Mouse (Mus musculus) limb, embryonic 13.5 days (tissue): ENCODE measurements around the gene Lix1. TPM values are rescaled to one million over a fixed set of nuclear protein-coding genes. Genes with fewer than 3 reads are reported as not detected.

Experiments
- ATAC-seq: fragments of 200-750 bp; cut with Nextera tagmentation; 2 replicates; pipeline ENCODE4 v1.8.0; 2017; ENCODE audit warnings: low read depth, moderate number of reproducible peaks, moderate TSS enrichment; ENCODE audit not compliant: low FRiP score
- H3K27ac ChIP-seq: fragments of 300-500 bp; sonication (generic); 2 replicates; pipeline ENCODE4 v1.5.1; 2015; ENCODE audit warnings: inconsistent platforms, mild to moderate bottlenecking, moderate library complexity
- H3K27me3 ChIP-seq: fragments of 300-500 bp; sonication (generic); 2 replicates; pipeline ENCODE4 v1.6.1; 2015; ENCODE audit warnings: mild to moderate bottlenecking, inconsistent platforms
- H3K36me3 ChIP-seq: fragments of 300-500 bp; sonication (generic); 2 replicates; pipeline ENCODE4 v1.6.1; 2015; ENCODE audit warnings: inconsistent platforms, mild to moderate bottlenecking, moderate library complexity
- H3K4me1 ChIP-seq: fragments of 300-500 bp; sonication (generic); 2 replicates; pipeline ENCODE4 v1.6.1; 2015; ENCODE audit warnings: inconsistent platforms
- H3K4me2 ChIP-seq: fragments of 300-500 bp; sonication (generic); replicated peaks from 2 replicates; pipeline ENCODE4 v1.6.1; 2015; ENCODE audit warnings: inconsistent platforms, mild to moderate bottlenecking, moderate library complexity
- H3K4me3 ChIP-seq: fragments of 300-500 bp; sonication (generic); 2 replicates; pipeline ENCODE4 v1.5.1; 2015; ENCODE audit warnings: moderate library complexity, mild to moderate bottlenecking, inconsistent platforms
- H3K9ac ChIP-seq: fragments of 300-500 bp; sonication (generic); 2 replicates; pipeline ENCODE4 v1.6.1; 2015; ENCODE audit warnings: mild to moderate bottlenecking, inconsistent platforms
- H3K9me3 ChIP-seq: fragments of 300-500 bp; sonication (generic); 2 replicates; pipeline ENCODE4 v1.6.1; 2016; ENCODE audit warnings: inconsistent platforms
- WGBS: fragments of 180-500 bp; shearing (Covaris S2); methylation state at CpG from one replicate; pipeline ENCODE4 v1.1.7; 2015; 5-methylcytosine and 5-hydroxymethylcytosine counted together
- polyA plus RNA-seq: library from polyadenylated mRNA; unstranded; fragments of >200 nt; fragmentation: Nextera tagmentation; extraction: Ambion mirVana; gene quantifications from 2 replicates; pipeline ENCODE4 v1.2.1, GENCODE M21; 2015

Lix1 gene
- 17.2 and 17.9 TPM in 2 replicates for polyA plus RNA-seq

GRCm38 (mm10) chr17:17402222-17403004 is at the start of gene Lix1:
TSS of gene Lix1 (plus strand) at chr17:17402672.
- H3K9me3 ChIP-seq: no peaks in the 10 kb centered on the region
- no peaks in the 10 kb centered on the region for H3K27me3 ChIP-seq
- H3K4me3 ChIP-seq: peak within 1 kb of the TSS; percentile 32
- peak within 1 kb of the TSS; percentile 33; the same call in 1 of the 2 replicates for H3K27ac ChIP-seq
- no peak within 1 kb of the TSS for H3K9ac ChIP-seq
- 27% methylated on average over 6 of the region's 6 CpGs for WGBS
- peak; percentile 88 for ATAC-seq
- peaks cover 35% of the 10 kb centered on the region for H3K4me1 ChIP-seq
- H3K4me2 ChIP-seq: peak within 1 kb of the TSS; percentile 56
- H3K36me3 ChIP-seq: no peaks in the 10 kb centered on the region

- no peaks in the 10 kb centered on the region for H3K9me3 ChIP-seq
- no peaks in the 10 kb centered on the region for H3K27me3 ChIP-seq
- H3K4me2 ChIP-seq: peak overlapping the region; percentile 79
- H3K9ac ChIP-seq: peak overlapping the region; percentile 86
- peaks cover 12% of the 10 kb centered on the region for H3K36me3 ChIP-seq
- H3K4me1 ChIP-seq: peaks cover 11% of the 10 kb centered on the region
- WGBS: 8% methylated on average over 6 of the region's 6 CpGs
- ATAC-seq: 0 out of 2 replicates have a peak, but pooled peaks have one; percentile 2
- peak overlapping the region; percentile 75 for H3K4me3 ChIP-seq
- peak overlapping the region; percentile 91 for H3K27ac ChIP-seq
Measured at GRCm38 (mm10) chr17:17373550-17373917, 28.9 kb upstream of the Lix1 start.

- Histone ChIP-seq H3K4me1 (peaks cover 11% of the 10 kb centered on the region), H3K4me3 (peak within 1 kb of the TSS; percentile 75), H3K27me3 (no peaks in the 10 kb centered on the region), H3K27ac (peak within 1 kb of the TSS; percentile 91), H3K4me2 (peak within 1 kb of the TSS; percentile 79), H3K9ac (peak within 1 kb of the TSS; percentile 86), H3K9me3 (no peaks in the 10 kb centered on the region), H3K36me3 (peaks cover 16% of the 10 kb centered on the region)
- under 1% methylated on average over 48 of the region's 48 CpGs for WGBS
- peak; percentile 98 for ATAC-seq
Measured at GRCm38 (mm10) chr17:17373918-17374910, 28.3 kb upstream of the Lix1 start, which contains the start of gene Riok2. TSS of gene Riok2 (plus strand) at chr17:17374309.

- Histone ChIP-seq H3K4me3 (peak overlapping the region; percentile 75), H3K36me3 (peaks cover 19% of the 10 kb centered on the region), H3K9ac (no peak overlapping the region; the same call in 1 of the 2 replicates), H3K27me3 (no peaks in the 10 kb centered on the region), H3K4me1 (peaks cover 11% of the 10 kb centered on the region), H3K9me3 (no peaks in the 10 kb centered on the region), H3K4me2 (peak overlapping the region; percentile 79), H3K27ac (no peak overlapping the region)
- ATAC-seq: no peak
- 88% methylated on average over 3 of the region's 3 CpGs for WGBS
Measured at GRCm38 (mm10) chr17:17375581-17375980, 26.9 kb upstream of the Lix1 start.

GRCm38 (mm10) chr17:17383703-17384102 is 18.8 kb upstream of the Lix1 start:
- no peak overlapping the region for H3K4me3 ChIP-seq
- no peaks in the 10 kb centered on the region for H3K27me3 ChIP-seq
- no peak overlapping the region for H3K27ac ChIP-seq
- 94% methylated on average over 4 of the region's 4 CpGs for WGBS
- no peak overlapping the region for H3K4me2 ChIP-seq
- H3K9me3 ChIP-seq: no peaks in the 10 kb centered on the region
- no peak for ATAC-seq
- H3K4me1 ChIP-seq: no peaks in the 10 kb centered on the region
- peaks cover 62% of the 10 kb centered on the region for H3K36me3 ChIP-seq
- H3K9ac ChIP-seq: no peak overlapping the region

GRCm38 (mm10) chr17:17384502-17384901 is 18.0 kb upstream of the Lix1 start:
- H3K4me1 ChIP-seq: no peaks in the 10 kb centered on the region
- H3K9me3 ChIP-seq: no peaks in the 10 kb centered on the region
- no peak overlapping the region for H3K27ac ChIP-seq
- WGBS: 95% methylated on average over 3 of the region's 3 CpGs
- H3K4me3 ChIP-seq: no peak overlapping the region
- H3K9ac ChIP-seq: no peak overlapping the region
- H3K4me2 ChIP-seq: no peak overlapping the region
- no peaks in the 10 kb centered on the region for H3K27me3 ChIP-seq
- peaks cover 66% of the 10 kb centered on the region for H3K36me3 ChIP-seq
- no peak for ATAC-seq

- WGBS: 83% methylated on average over 2 of the region's 2 CpGs
- Histone ChIP-seq H3K27ac (no peak overlapping the region), H3K4me2 (no peak overlapping the region), H3K9me3 (no peaks in the 10 kb centered on the region), H3K27me3 (no peaks in the 10 kb centered on the region), H3K9ac (no peak overlapping the region), H3K4me1 (no peaks in the 10 kb centered on the region), H3K36me3 (peaks cover 68% of the 10 kb centered on the region), H3K4me3 (no peak overlapping the region)
- ATAC-seq: no peak
Measured at GRCm38 (mm10) chr17:17386117-17386516, 16.4 kb upstream of the Lix1 start.

GRCm38 (mm10) chr17:17391823-17392222 is 10.6 kb upstream of the Lix1 start:
- Histone ChIP-seq H3K27ac (no peak overlapping the region), H3K9me3 (no peaks in the 10 kb centered on the region), H3K4me2 (no peak overlapping the region), H3K4me1 (no peaks in the 10 kb centered on the region), H3K9ac (no peak overlapping the region), H3K36me3 (peaks cover 48% of the 10 kb centered on the region), H3K4me3 (no peak overlapping the region), H3K27me3 (no peaks in the 10 kb centered on the region)
- 88% methylated on average over 4 of the region's 4 CpGs for WGBS
- ATAC-seq: no peak

- no peak overlapping the region for H3K4me3 ChIP-seq
- ATAC-seq: peak; percentile 67
- WGBS: 51% methylated on average over 7 of the region's 7 CpGs
- peaks cover 41% of the 10 kb centered on the region for H3K36me3 ChIP-seq
- no peaks in the 10 kb centered on the region for H3K4me1 ChIP-seq
- no peak overlapping the region for H3K4me2 ChIP-seq
- H3K9ac ChIP-seq: no peak overlapping the region
- H3K27ac ChIP-seq: no peak overlapping the region
- no peaks in the 10 kb centered on the region for H3K9me3 ChIP-seq
- H3K27me3 ChIP-seq: no peaks in the 10 kb centered on the region
Measured at GRCm38 (mm10) chr17:17392863-17393262, 9.6 kb upstream of the Lix1 start.

- Histone ChIP-seq H3K27me3 (no peaks in the 10 kb centered on the region), H3K4me1 (no peaks in the 10 kb centered on the region), H3K27ac (no peak overlapping the region), H3K4me2 (no peak overlapping the region), H3K4me3 (no peak overlapping the region), H3K9ac (no peak overlapping the region), H3K9me3 (no peaks in the 10 kb centered on the region), H3K36me3 (peaks cover 40% of the 10 kb centered on the region)
- WGBS: 89% methylated on average over 6 of the region's 6 CpGs
- ATAC-seq: no peak
Measured at GRCm38 (mm10) chr17:17393300-17393699, 9.2 kb upstream of the Lix1 start.

GRCm38 (mm10) chr17:17394336-17394735 is 8.1 kb upstream of the Lix1 start:
- H3K27me3 ChIP-seq: no peaks in the 10 kb centered on the region
- 34% methylated on average over 4 of the region's 4 CpGs for WGBS
- no peak overlapping the region for H3K27ac ChIP-seq
- peaks cover 30% of the 10 kb centered on the region for H3K36me3 ChIP-seq
- H3K9ac ChIP-seq: no peak overlapping the region
- H3K4me3 ChIP-seq: no peak overlapping the region
- no peaks in the 10 kb centered on the region for H3K9me3 ChIP-seq
- ATAC-seq: no peak; the same call in 1 of the 2 replicates
- H3K4me1 ChIP-seq: no peaks in the 10 kb centered on the region
- no peak overlapping the region for H3K4me2 ChIP-seq

GRCm38 (mm10) chr17:17396869-17397268 is 5.6 kb upstream of the Lix1 start:
- 67% methylated on average over 1 of the region's 1 CpGs for WGBS
- Histone ChIP-seq H3K9ac (no peak overlapping the region), H3K9me3 (no peaks in the 10 kb centered on the region), H3K27ac (no peak overlapping the region), H3K36me3 (peaks cover 16% of the 10 kb centered on the region), H3K27me3 (no peaks in the 10 kb centered on the region), H3K4me2 (no peak overlapping the region), H3K4me1 (no peaks in the 10 kb centered on the region), H3K4me3 (no peak overlapping the region)
- no peak for ATAC-seq
